Mouse (Mus musculus): ENCODE data around the gene Pskh1. TPM values are rescaled to one million over a fixed set of nuclear protein-coding genes. Genes with fewer than 3 reads are reported as not detected.
A peak's percentile ranks its signal among the peaks of the same experiment; 100 is the strongest.

Gene Pskh1
- total RNA-seq (2014; fragmentation: Nextera tagmentation) (18.0 and 28.1 TPM in 2 replicates), total RNA-seq (2017) (19.7 and 20.6 TPM in 2 replicates)

GRCm38 (mm10) chr8:105900180-105900940 lies at the start of gene Pskh1:
Pskh1 (plus strand) TSS chr8:105900441.
- peak; percentile 97 for ATAC-seq (replicated peaks; ENCODE audit: poor library complexity, severe bottlenecking)

GRCm38 (mm10) chr8:105850611-105851010 lies 49.6 kb upstream of the Pskh1 start:
- ATAC-seq (replicated peaks; ENCODE audit: poor library complexity, severe bottlenecking) = no peak

- ATAC-seq (replicated peaks; ENCODE audit: poor library complexity, severe bottlenecking) = peak; percentile 83
Measured at GRCm38 (mm10) chr8:105851651-105852143, 48.5 kb upstream of the Pskh1 start.

- ATAC-seq (replicated peaks; ENCODE audit: poor library complexity, severe bottlenecking) = no peak
Measured at GRCm38 (mm10) chr8:105852146-105852729, 48.0 kb upstream of the Pskh1 start.

GRCm38 (mm10) chr8:105853178-105853577 lies 47.1 kb upstream of the Pskh1 start, which contains the start of gene Cenpt:
Cenpt (minus strand) TSS chr8:105853278.
- ATAC-seq (replicated peaks; ENCODE audit: poor library complexity, severe bottlenecking) = no peak

GRCm38 (mm10) chr8:105854303-105854702 lies 45.9 kb upstream of the Pskh1 start:
- no peak for ATAC-seq (replicated peaks; ENCODE audit: poor library complexity, severe bottlenecking)

- peak; percentile 61 for ATAC-seq (replicated peaks; ENCODE audit: poor library complexity, severe bottlenecking)
Measured at GRCm38 (mm10) chr8:105854715-105855216, 45.5 kb upstream of the Pskh1 start, which contains the start of gene Thap11. Thap11 (plus strand) TSS chr8:105855132.

- no peak for ATAC-seq (replicated peaks; ENCODE audit: poor library complexity, severe bottlenecking)
Measured at GRCm38 (mm10) chr8:105855248-105856167, 44.7 kb upstream of the Pskh1 start.

GRCm38 (mm10) chr8:105856168-105856835 lies 43.9 kb upstream of the Pskh1 start:
- ATAC-seq (replicated peaks; ENCODE audit: poor library complexity, severe bottlenecking) = no peak

GRCm38 (mm10) chr8:105858495-105858894 lies 41.7 kb upstream of the Pskh1 start:
- ATAC-seq (replicated peaks; ENCODE audit: poor library complexity, severe bottlenecking) = peak; percentile 48

- no peak for ATAC-seq (replicated peaks; ENCODE audit: poor library complexity, severe bottlenecking)
Measured at GRCm38 (mm10) chr8:105859314-105859713, 40.9 kb upstream of the Pskh1 start.

GRCm38 (mm10) chr8:105860143-105860981 lies 39.9 kb upstream of the Pskh1 start, which contains the start of gene Nutf2:
Nutf2 (plus strand) TSS chr8:105860580.
- ATAC-seq (replicated peaks; ENCODE audit: poor library complexity, severe bottlenecking) = peak; percentile 85

- ATAC-seq (replicated peaks; ENCODE audit: poor library complexity, severe bottlenecking) = no peak
Measured at GRCm38 (mm10) chr8:105861951-105862350, 38.3 kb upstream of the Pskh1 start.

- ATAC-seq (replicated peaks; ENCODE audit: poor library complexity, severe bottlenecking) = no peak
Measured at GRCm38 (mm10) chr8:105866364-105867029, 33.7 kb upstream of the Pskh1 start.

GRCm38 (mm10) chr8:105874301-105874700 lies 25.9 kb upstream of the Pskh1 start:
- ATAC-seq (replicated peaks; ENCODE audit: poor library complexity, severe bottlenecking) = no peak

- ATAC-seq (replicated peaks; ENCODE audit: poor library complexity, severe bottlenecking) = peak; percentile 98
Measured at GRCm38 (mm10) chr8:105880754-105881520, 19.3 kb upstream of the Pskh1 start, which contains the start of gene Edc4. Edc4 (plus strand) TSS chr8:105880881.

- ATAC-seq (replicated peaks; ENCODE audit: poor library complexity, severe bottlenecking) = no peak
Measured at GRCm38 (mm10) chr8:105889756-105890465, 10.3 kb upstream of the Pskh1 start.

Data from granulocyte monocyte progenitor cell, adult 5-6 weeks (primary cell).